ENCODE assay signal across 7 mouse cellular contexts in genomic region chr9:55148854-55149498, GRCm38 (mm10). TPM values are rescaled to one million over a fixed set of nuclear protein-coding genes. Genes with fewer than 3 reads are reported as not detected.
DNase-seq lines count a peak whose midpoint lies in the region; ATAC-seq lines count a peak whose summit lies in the region.

Gene Ube2q2 (plus strand): TSS chr9:55148854.

- H3K9me3 ChIP-seq in hindbrain, embryonic 14.5 days (ENCODE audit: control insufficient read depth, low read length) = no peaks in the 10 kb centered on the region
- no peaks in the 10 kb centered on the region for H3K9me3 ChIP-seq in limb, embryonic 10.5 days (replicated peaks)
- H3K9me3 ChIP-seq in midbrain, embryonic 12.5 days = no peaks in the 10 kb centered on the region

- peak within 1 kb of the TSS; percentile 94 for H3K9ac ChIP-seq in hindbrain, embryonic 14.5 days
- H3K9ac ChIP-seq in midbrain, embryonic 12.5 days (replicated peaks) = peak within 1 kb of the TSS; percentile 93

- peak within 1 kb of the TSS; percentile 87 for H3K27ac ChIP-seq in hindbrain, embryonic 14.5 days
- peak within 1 kb of the TSS; percentile 94 for H3K27ac ChIP-seq in limb, embryonic 10.5 days
- peak within 1 kb of the TSS; percentile 87 for H3K27ac ChIP-seq in midbrain, embryonic 12.5 days (replicated peaks)

- WGBS in hindbrain, embryonic 14.5 days = under 1% methylated on average over 42 of the region's 81 CpGs
- WGBS in limb, embryonic 10.5 days = 1% methylated on average over 73 of the region's 81 CpGs
- WGBS in midbrain, embryonic 12.5 days = 1% methylated on average over 58 of the region's 81 CpGs

- peaks cover 23% of the 10 kb centered on the region for H3K4me1 ChIP-seq in hindbrain, embryonic 14.5 days (replicated peaks; ENCODE audit: control insufficient read depth, insufficient read depth, low read length)
- H3K4me1 ChIP-seq in limb, embryonic 10.5 days = peaks cover 24% of the 10 kb centered on the region
- H3K4me1 ChIP-seq in midbrain, embryonic 12.5 days = peaks cover 21% of the 10 kb centered on the region

- peak; percentile 81 for ATAC-seq in hindbrain, embryonic 14.5 days (ENCODE audit: low FRiP score)
- peak; percentile 84 for ATAC-seq in midbrain, embryonic 12.5 days (ENCODE audit: low FRiP score, low read depth)

- peak; percentile 38 for DNase-seq in adipocyte (ENCODE audit: low spot score)
- peak; percentile 87 to 90 for DNase-seq in cerebellum, postnatal 25 days
- peak; percentile 64 to 70 for DNase-seq in frontal cortex, postnatal 36 days (ENCODE audit: low spot score in 2 of 2)
- peak; percentile 74 for DNase-seq in hindbrain, embryonic 14.5 days (ENCODE audit: low spot score)
- DNase-seq in limb, embryonic 10.5 days (ENCODE audit: low spot score) = peak; percentile 87
- DNase-seq in spleen, adult 18-20 months = peak; percentile 62 to 66

- no peaks in the 10 kb centered on the region for H3K27me3 ChIP-seq in hindbrain, embryonic 14.5 days (ENCODE audit: control insufficient read depth, insufficient read depth, low read length)
- no peaks in the 10 kb centered on the region for H3K27me3 ChIP-seq in limb, embryonic 10.5 days (ENCODE audit: low read depth, poor library complexity, severe bottlenecking)
- peaks cover 12% of the 10 kb centered on the region; the same call in 1 of the 2 replicates for H3K27me3 ChIP-seq in midbrain, embryonic 12.5 days

- no peaks in the 10 kb centered on the region for H3K36me3 ChIP-seq in hindbrain, embryonic 14.5 days (replicated peaks; ENCODE audit: control insufficient read depth, insufficient read depth)
- H3K36me3 ChIP-seq in limb, embryonic 10.5 days = peaks cover 11% of the 10 kb centered on the region; the same call in 1 of the 2 replicates
- H3K36me3 ChIP-seq in midbrain, embryonic 12.5 days = no peaks in the 10 kb centered on the region

- H3K4me3 ChIP-seq in hindbrain, embryonic 14.5 days (replicated peaks; ENCODE audit: low read length) = peak within 1 kb of the TSS; percentile 94
- H3K4me3 ChIP-seq in limb, embryonic 10.5 days = peak within 1 kb of the TSS; percentile 78
- peak within 1 kb of the TSS; percentile 89 for H3K4me3 ChIP-seq in midbrain, embryonic 12.5 days

- peak within 1 kb of the TSS; percentile 92 for H3K4me2 ChIP-seq in hindbrain, embryonic 14.5 days (replicated peaks)
- H3K4me2 ChIP-seq in midbrain, embryonic 12.5 days (replicated peaks) = peak within 1 kb of the TSS; percentile 80

RNA-seq across cellular contexts. Expression of gene Ube2q2, which starts in this region (rescaled TPM):
- 49.8 and 52.2 TPM in 2 replicates for polyA plus RNA-seq in hindbrain, embryonic 14.5 days (2014; fragmentation: Nextera tagmentation; extraction: Ambion mirVana)
- polyA plus RNA-seq in limb, embryonic 10.5 days (2016; fragmentation: Nextera tagmentation; extraction: Ambion mirVana) = 32.6 and 33.9 TPM in 2 replicates
- polyA plus RNA-seq in midbrain, embryonic 12.5 days (2016; fragmentation: Nextera tagmentation; extraction: Ambion mirVana) = 47.0 and 48.6 TPM in 2 replicates

Comparison
In these comparisons a context has a peak if more than half of its experiments do, and no peak if none do; other contexts are left out.
1. Peak in every context shown above with its lines: DNase-seq, ATAC-seq, H3K4me3 ChIP-seq and H3K27ac ChIP-seq.
2. DNase-seq: peak in every context shown above with its lines; median percentile 88 in cerebellum, postnatal 25 days; 87 in limb, embryonic 10.5 days; 74 in hindbrain, embryonic 14.5 days; 67 in frontal cortex, postnatal 36 days; 64 in spleen, adult 18-20 months; 38 in adipocyte.